Mouse (Mus musculus) olfactory bulb, adult 2 months (tissue): ENCODE measurements around the gene Sema3a.

Source experiments
- CTCF ChIP-seq: fragments of 200-500 bp; IDR thresholded peaks from 2 replicates; pipeline ENCODE4 v1.5.1; 2012; ENCODE audit warnings: low read depth, mild to moderate bottlenecking, low read length, moderate library complexity; ENCODE audit not compliant: insufficient read depth
- POLR2A ChIP-seq: fragments of 200-500 bp; IDR thresholded peaks from 2 replicates; pipeline ENCODE4 v1.6.1; 2012; ENCODE audit warnings: mild to moderate bottlenecking, low read depth, low read length, moderate library complexity; ENCODE audit not compliant: insufficient read depth

DNA sequence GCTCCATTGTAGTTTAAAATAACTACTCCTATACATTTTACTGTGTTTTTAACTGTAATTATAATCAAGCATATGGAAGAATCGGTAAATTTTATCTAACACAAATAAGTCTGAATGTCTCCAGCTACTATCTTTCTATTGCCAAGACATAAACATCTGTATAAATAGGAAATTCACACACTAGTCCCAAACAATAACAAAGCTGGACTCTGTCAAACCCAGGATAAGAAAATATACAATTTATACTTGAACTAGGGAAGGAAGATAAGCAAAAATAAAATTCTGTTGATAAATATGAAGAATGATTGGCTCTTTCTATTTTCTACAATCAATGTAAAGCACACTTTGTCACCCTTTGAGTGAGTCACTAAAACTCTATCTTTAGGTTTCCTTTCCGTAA is 280.9 kb downstream of the Sema3a start:
- TF ChIP-seq CTCF (no peak), POLR2A (no peak)
